Mouse (Mus musculus) inflammation-experienced regulatory T-cells, adult 6 months (primary cell): Measurements from ENCODE around the gene Mrps6. TPM values are rescaled to one million over a fixed set of nuclear protein-coding genes. Genes with fewer than 3 reads are reported as not detected.

ENCODE experiments used
- ATAC-seq: one replicate; pipeline ENCODE4 v1.8.0; 2017
- polyA plus RNA-seq, 3 experiments: library from polyadenylated mRNA; unstranded; fragments of 100-300 nt; shearing (Covaris generic); gene quantifications; one replicate each; pipeline ENCODE4 v1.2.1; 2017

The Mrps6 gene
- polyA plus RNA-seq = 10 to 100 TPM; 60.2 to 63.4 (median 62.3) TPM

- ATAC-seq = peak; percentile 53
These were observed at the start of gene Mrps6, which contains the start of the genes Gm49711 and Slc5a3 for GRCm38 (mm10) chr16:92057852-92058643. TSS of gene Mrps6 (plus strand) at chr16:92058270. TSS of gene Gm49711 (plus strand) at chr16:92058316. TSS of gene Slc5a3 (plus strand) at chr16:92058322.

- ATAC-seq = no peak
These were observed 48.5 kb upstream of the Mrps6 start for GRCm38 (mm10) chr16:92009586-92009985.

- no peak for ATAC-seq
These were observed 41.3 kb upstream of the Mrps6 start for GRCm38 (mm10) chr16:92016792-92017191.

- ATAC-seq = peak; percentile 71
These were observed 38.6 kb upstream of the Mrps6 start for GRCm38 (mm10) chr16:92019141-92020118.

- no peak for ATAC-seq
These were observed 36.2 kb upstream of the Mrps6 start for GRCm38 (mm10) chr16:92021656-92022400.

- ATAC-seq = no peak
These were observed 35.4 kb upstream of the Mrps6 start for GRCm38 (mm10) chr16:92022494-92023283.

- ATAC-seq = no peak
These were observed 24.8 kb upstream of the Mrps6 start for GRCm38 (mm10) chr16:92033286-92033685.

- no peak for ATAC-seq
These were observed 23.4 kb upstream of the Mrps6 start for GRCm38 (mm10) chr16:92034676-92035075.

- ATAC-seq = no peak
These were observed 21.4 kb upstream of the Mrps6 start for GRCm38 (mm10) chr16:92036701-92037100.

- no peak for ATAC-seq
These were observed 20.0 kb upstream of the Mrps6 start for GRCm38 (mm10) chr16:92037891-92038607.

GRCm38 (mm10) chr16:92039421-92039820 is 18.6 kb upstream of the Mrps6 start:
- ATAC-seq = no peak

GRCm38 (mm10) chr16:92039966-92040365 is 18.1 kb upstream of the Mrps6 start:
- ATAC-seq = no peak

- ATAC-seq = no peak
These were observed 6.2 kb upstream of the Mrps6 start for GRCm38 (mm10) chr16:92051777-92052310.

GRCm38 (mm10) chr16:92052569-92052968 is 5.5 kb upstream of the Mrps6 start:
- no peak for ATAC-seq

GRCm38 (mm10) chr16:92056711-92057110 is 1.4 kb upstream of the Mrps6 start:
- no peak for ATAC-seq

- ATAC-seq = no peak
These were observed 616 bp upstream of the Mrps6 start for GRCm38 (mm10) chr16:92057456-92057851.

- ATAC-seq = peak; percentile 39
These were observed 862 bp downstream of the Mrps6 start for GRCm38 (mm10) chr16:92058644-92059620.

- no peak for ATAC-seq
These were observed 2.1 kb downstream of the Mrps6 start for GRCm38 (mm10) chr16:92060213-92060612.

GRCm38 (mm10) chr16:92061586-92061985 is 3.5 kb downstream of the Mrps6 start:
- no peak for ATAC-seq
